In genomic region chr2:143545299-143545751, GRCm38 (mm10) we compare ENCODE assay signal across 7 mouse cellular contexts. TPM values are rescaled to one million over a fixed set of nuclear protein-coding genes. Genes with fewer than 3 reads are reported as not detected.
DNase-seq lines count a peak whose midpoint lies in the region; ATAC-seq and TF ChIP-seq lines count a peak whose summit lies in the region.

No protein-coding gene starts in this region.

- H3K4me2 ChIP-seq in intestine, embryonic 16.5 days (ENCODE audit: low read depth, low read length) = peak overlapping the region; percentile 85
- H3K4me2 ChIP-seq in midbrain, embryonic 13.5 days (replicated peaks) = peak overlapping the region; percentile 83

- intact Hi-C loops in gastrocnemius, postnatal 36 days (cut with DNase I) = no loop called here

- peak; percentile 31 for ATAC-seq in intestine, embryonic 16.5 days
- ATAC-seq in midbrain, embryonic 13.5 days = peak; percentile 63

- DNase-seq in ES-CJ7 (ENCODE audit: low read depth, low spot score) = peak; percentile 43
- DNase-seq in embryonic facial prominence, embryonic 10.5 days (ENCODE audit: low spot score) = peak; percentile 50
- no peak for DNase-seq in gastrocnemius, postnatal 36 days
- no peak for DNase-seq in urinary bladder, postnatal 25 days (ENCODE audit: low spot score)

- no peak overlapping the region for H3ac ChIP-seq in C2C12 (ENCODE audit: control insufficient read depth, insufficient read length, low read depth)

- H3K27ac ChIP-seq in embryonic facial prominence, embryonic 10.5 days (replicated peaks) = peak overlapping the region; percentile 67
- H3K27ac ChIP-seq in intestine, embryonic 16.5 days (ENCODE audit: low read length) = no peak overlapping the region
- peak overlapping the region; percentile 94 for H3K27ac ChIP-seq in midbrain, embryonic 13.5 days

- H3K4me1 ChIP-seq in embryonic facial prominence, embryonic 10.5 days = peaks cover 20% of the 10 kb centered on the region
- H3K4me1 ChIP-seq in intestine, embryonic 16.5 days (ENCODE audit: control insufficient read depth, insufficient read depth, low read length) = peaks cover 7% of the 10 kb centered on the region; the same call in 1 of the 2 replicates
- peaks cover 33% of the 10 kb centered on the region for H3K4me1 ChIP-seq in midbrain, embryonic 13.5 days (replicated peaks)

- H3K79me3 ChIP-seq in C2C12 (ENCODE audit: low read depth) = no peaks in the 10 kb centered on the region

- H3K79me2 ChIP-seq in C2C12 (ENCODE audit: control insufficient read depth, insufficient read depth) = no peaks in the 10 kb centered on the region

- H3K27me3 ChIP-seq in C2C12 (ENCODE audit: control insufficient read depth, insufficient read depth, insufficient read length) = peaks cover 13% of the 10 kb centered on the region
- H3K27me3 ChIP-seq in embryonic facial prominence, embryonic 10.5 days (replicated peaks; ENCODE audit: low read depth, poor library complexity, severe bottlenecking) = peaks cover 55% of the 10 kb centered on the region
- H3K27me3 ChIP-seq in intestine, embryonic 16.5 days (replicated peaks; ENCODE audit: control insufficient read depth, insufficient read depth, low read length) = peaks cover 36% of the 10 kb centered on the region
- peaks cover 28% of the 10 kb centered on the region for H3K27me3 ChIP-seq in midbrain, embryonic 13.5 days

- H3K9me3 ChIP-seq in embryonic facial prominence, embryonic 10.5 days = no peaks in the 10 kb centered on the region
- no peaks in the 10 kb centered on the region for H3K9me3 ChIP-seq in intestine, embryonic 16.5 days (ENCODE audit: control insufficient read depth, low read length)
- no peaks in the 10 kb centered on the region for H3K9me3 ChIP-seq in midbrain, embryonic 13.5 days

- H3K36me3 ChIP-seq in C2C12 (ENCODE audit: control insufficient read depth, insufficient read depth) = no peaks in the 10 kb centered on the region
- H3K36me3 ChIP-seq in embryonic facial prominence, embryonic 10.5 days (replicated peaks) = no peaks in the 10 kb centered on the region
- H3K36me3 ChIP-seq in intestine, embryonic 16.5 days (ENCODE audit: control insufficient read depth, insufficient read depth, low read length) = no peaks in the 10 kb centered on the region
- H3K36me3 ChIP-seq in midbrain, embryonic 13.5 days = no peaks in the 10 kb centered on the region

- WGBS in embryonic facial prominence, embryonic 10.5 days = 0% methylated on average over 7 of the region's 7 CpGs
- WGBS in intestine, embryonic 16.5 days = 0% methylated on average over 7 of the region's 7 CpGs
- WGBS in midbrain, embryonic 13.5 days = 0% methylated on average over 7 of the region's 7 CpGs

- peak overlapping the region; percentile 11 for H3K4me3 ChIP-seq in C2C12 (ENCODE audit: insufficient read depth, poor library complexity, severe bottlenecking)
- H3K4me3 ChIP-seq in embryonic facial prominence, embryonic 10.5 days = peak overlapping the region; percentile 68
- peak overlapping the region; percentile 49 for H3K4me3 ChIP-seq in intestine, embryonic 16.5 days (ENCODE audit: low read length)
- peak overlapping the region; percentile 60 for H3K4me3 ChIP-seq in midbrain, embryonic 13.5 days (replicated peaks)

- TF ChIP-seq CTCF in C2C12 (IDR thresholded peaks at IDR 0.05; ENCODE audit: control insufficient read depth, insufficient read depth, insufficient read length) = no peak

- H3K9ac ChIP-seq in intestine, embryonic 16.5 days (ENCODE audit: low read depth, low read length) = peak overlapping the region; percentile 33; the same call in 1 of the 2 replicates
- H3K9ac ChIP-seq in midbrain, embryonic 13.5 days (replicated peaks) = peak overlapping the region; percentile 78

TF ChIP-seq in C2C12, 6 proteins besides CTCF, POLR2A, EP300 and RAD21:
- no peak for TF ChIP-seq USF1 (IDR thresholded peaks at IDR 0.05; ENCODE audit: low read depth)
- TF ChIP-seq CEBPB (IDR thresholded peaks at IDR 0.05; ENCODE audit: low read depth) = no peak
- TF ChIP-seq MYOD1 (IDR thresholded peaks at IDR 0.05; ENCODE audit: control insufficient read depth, insufficient read length, low read depth) = no peak
- TF ChIP-seq MYOG (IDR thresholded peaks at IDR 0.05; ENCODE audit: control insufficient read depth, extremely low read depth, insufficient read length) = no peak
- no peak for TF ChIP-seq MAX (IDR thresholded peaks at IDR 0.05)
- no peak for TF ChIP-seq FOSL1 (IDR thresholded peaks at IDR 0.05; ENCODE audit: insufficient read depth, low read length, poor library complexity, severe bottlenecking)

RNA-seq across cellular contexts. Expression of gene Pcsk2, which starts 0.6 kb away (rescaled TPM):
- polyA plus RNA-seq in C2C12 (2012; fragmentation: generic; extraction: Trizol) = 0.07 TPM
- polyA plus RNA-seq in embryonic facial prominence, embryonic 10.5 days (2016; fragmentation: Nextera tagmentation; extraction: Ambion mirVana) = 0.88 and 0.93 TPM in 2 replicates
- 1.4 TPM in 2 replicates for polyA plus RNA-seq in intestine, embryonic 16.5 days (2015; fragmentation: Nextera tagmentation; extraction: Ambion mirVana)
- polyA plus RNA-seq in midbrain, embryonic 13.5 days (2015; fragmentation: Nextera tagmentation; extraction: Ambion mirVana) = 22.9 and 23.5 TPM in 2 replicates
- not detected for total RNA-seq in gastrocnemius, postnatal 36 days (2021)

Comparison
In these comparisons a context has a peak if more than half of its experiments do, and no peak if none do; other contexts are left out.
1. H3K4me3 ChIP-seq: peak in every context shown above with its lines; median percentile 68 in embryonic facial prominence, embryonic 10.5 days; 60 in midbrain, embryonic 13.5 days; 49 in intestine, embryonic 16.5 days; 11 in C2C12.
2. DNase-seq: peak in ES-CJ7 (single experiment) and embryonic facial prominence, embryonic 10.5 days (single experiment); none in gastrocnemius, postnatal 36 days (0 of 2) and urinary bladder, postnatal 25 days (single experiment).